Mouse (Mus musculus) lung, postnatal 0 days (tissue): Measurements from ENCODE around the gene Cdh5. TPM values are rescaled to one million over a fixed set of nuclear protein-coding genes. Genes with fewer than 3 reads are reported as not detected.
"Not testable (repeated sequence)": the region's sequence is repeated elsewhere in the genome, so short reads cannot be mapped to it uniquely, and the experiment has no call there.

ENCODE experiments used
- ATAC-seq: fragments of 200-750 bp; cut with Nextera tagmentation; 2 replicates; pipeline ENCODE4 v1.8.0; 2017; ENCODE audit warnings: moderate library complexity
- DNase-seq: peaks from one replicate; pipeline ENCODE4 v3.0.0-alpha.2; 2016; ENCODE audit warnings: low spot score
- H3K27ac ChIP-seq: fragments of 300-500 bp; sonication (generic); 2 replicates; pipeline ENCODE4 v1.5.1; 2014; ENCODE audit warnings: antibody characterized with exemption, mild to moderate bottlenecking, low read length, mixed read lengths
- H3K27me3 ChIP-seq: fragments of 300-500 bp; sonication (generic); replicated peaks from 2 replicates; pipeline ENCODE4 v1.6.1; 2014; ENCODE audit warnings: low read length, mixed read lengths; ENCODE audit not compliant: insufficient read depth
- H3K36me3 ChIP-seq: fragments of 300-500 bp; sonication (generic); 2 replicates; pipeline ENCODE4 v1.6.1; 2014; ENCODE audit warnings: low read length, mixed read lengths; ENCODE audit not compliant: insufficient read depth
- H3K4me1 ChIP-seq: fragments of 300-500 bp; sonication (generic); 2 replicates; pipeline ENCODE4 v1.6.1; 2014; ENCODE audit warnings: antibody characterized with exemption, low read depth, low read length, mixed read lengths; ENCODE audit not compliant: insufficient read depth
- H3K4me2 ChIP-seq: fragments of 300-500 bp; sonication (generic); replicated peaks from 2 replicates; pipeline ENCODE4 v1.6.1; 2014; ENCODE audit warnings: low read depth, mild to moderate bottlenecking, low read length, moderate library complexity, mixed read lengths
- H3K4me3 ChIP-seq: fragments of 300-500 bp; sonication (generic); 2 replicates; pipeline ENCODE4 v1.5.1; 2014; ENCODE audit warnings: low read depth, low read length
- H3K9ac ChIP-seq: fragments of 300-500 bp; sonication (generic); replicated peaks from 2 replicates; pipeline ENCODE4 v1.6.1; 2014; ENCODE audit warnings: low read depth, mild to moderate bottlenecking
- H3K9me3 ChIP-seq: fragments of 300-500 bp; sonication (generic); 2 replicates; pipeline ENCODE4 v1.6.1; 2016; ENCODE audit warnings: low read length, mixed read lengths
- CTCF ChIP-seq: IDR thresholded peaks from 2 replicates; pipeline ENCODE4 v1.5.1; 2016; ENCODE audit warnings: antibody characterized with exemption, mild to moderate bottlenecking
- EP300 ChIP-seq: IDR thresholded peaks from 2 replicates; pipeline ENCODE4 v1.6.1; 2016; ENCODE audit warnings: antibody characterized with exemption, mild to moderate bottlenecking, control low read depth
- WGBS: fragments of 180-500 bp; shearing (Covaris S2); extraction: QIAGEN DNeasy Blood & Tissue Kit; methylation state at CpG from one replicate; pipeline ENCODE4 v1.1.7; 2014; 5-methylcytosine and 5-hydroxymethylcytosine counted together
- polyA plus RNA-seq: library from polyadenylated mRNA; unstranded; fragments of >200 nt; fragmentation: Nextera tagmentation; extraction: Ambion mirVana; gene quantifications from 2 replicates; pipeline ENCODE4 v1.2.1, GENCODE M21; 2015

Gene Cdh5
- polyA plus RNA-seq, 1 experiment from 2014 or later = 99.0 TPM

GRCm38 (mm10) chr8:104065906-104066518, 35.4 kb upstream of the Cdh5 start:
- H3K36me3 ChIP-seq = no peaks in the 10 kb centered on the region
- H3K9ac ChIP-seq = no peak overlapping the region
- DNase-seq (no peak), ATAC-seq (no peak)
- no peaks in the 10 kb centered on the region for H3K27me3 ChIP-seq
- H3K4me3 ChIP-seq = no peak overlapping the region
- no peaks in the 10 kb centered on the region for H3K4me1 ChIP-seq
- no peak for TF ChIP-seq CTCF
- H3K27ac ChIP-seq = no peak overlapping the region
- H3K9me3 ChIP-seq = no peaks in the 10 kb centered on the region
- 85% methylated on average over 9 of the region's 9 CpGs for WGBS
- no peak overlapping the region for H3K4me2 ChIP-seq

GRCm38 (mm10) chr8:104067390-104067925, 34.0 kb upstream of the Cdh5 start:
- no peaks in the 10 kb centered on the region for H3K36me3 ChIP-seq
- no peaks in the 10 kb centered on the region for H3K27me3 ChIP-seq
- WGBS = 74% methylated on average over 12 of the region's 12 CpGs
- no peak overlapping the region for H3K4me2 ChIP-seq
- no peak for TF ChIP-seq EP300
- TF ChIP-seq CTCF = no peak
- no peaks in the 10 kb centered on the region for H3K4me1 ChIP-seq
- no peak overlapping the region for H3K27ac ChIP-seq
- no peak overlapping the region for H3K4me3 ChIP-seq
- no peak overlapping the region for H3K9ac ChIP-seq
- H3K9me3 ChIP-seq = no peaks in the 10 kb centered on the region
- ATAC-seq = no peak
- DNase-seq = no peak

GRCm38 (mm10) chr8:104068421-104069035, 32.9 kb upstream of the Cdh5 start:
- no peak for ATAC-seq
- WGBS = 68% methylated on average over 15 of the region's 15 CpGs
- Histone ChIP-seq H3K36me3 (no peaks in the 10 kb centered on the region), H3K4me3 (no peak overlapping the region), H3K9me3 (no peaks in the 10 kb centered on the region), H3K4me1 (no peaks in the 10 kb centered on the region), H3K9ac (no peak overlapping the region), H3K4me2 (no peak overlapping the region), H3K27ac (no peak overlapping the region), H3K27me3 (no peaks in the 10 kb centered on the region)
- no peak for DNase-seq
- TF ChIP-seq CTCF (no peak), EP300 (no peak)

GRCm38 (mm10) chr8:104070201-104070865, 31.1 kb upstream of the Cdh5 start:
- not testable (repeated sequence) for H3K9ac ChIP-seq, H3K4me2 ChIP-seq, H3K4me3 ChIP-seq, H3K36me3 ChIP-seq, ATAC-seq, H3K27ac ChIP-seq, DNase-seq, H3K27me3 ChIP-seq, H3K9me3 ChIP-seq, H3K4me1 ChIP-seq
- WGBS = 66% methylated on average over 8 of the region's 9 CpGs

GRCm38 (mm10) chr8:104070949-104071348, 30.5 kb upstream of the Cdh5 start:
- Histone ChIP-seq H3K27ac (no peak overlapping the region), H3K36me3 (no peaks in the 10 kb centered on the region), H3K4me2 (no peak overlapping the region), H3K4me1 (no peaks in the 10 kb centered on the region; the same call in 1 of the 2 replicates), H3K9ac (no peak overlapping the region), H3K4me3 (no peak overlapping the region), H3K9me3 (no peaks in the 10 kb centered on the region), H3K27me3 (no peaks in the 10 kb centered on the region)
- TF ChIP-seq CTCF = no peak
- TF ChIP-seq EP300 = no peak
- WGBS = 69% methylated on average over 10 of the region's 10 CpGs
- no peak for ATAC-seq
- no peak for DNase-seq

- H3K27me3 ChIP-seq = no peaks in the 10 kb centered on the region
- H3K9me3 ChIP-seq = no peaks in the 10 kb centered on the region
- no peak for TF ChIP-seq EP300
- no peaks in the 10 kb centered on the region for H3K36me3 ChIP-seq
- H3K4me2 ChIP-seq = no peak overlapping the region
- ATAC-seq (no peak), DNase-seq (no peak)
- WGBS = 92% methylated on average over 6 of the region's 6 CpGs
- H3K4me1 ChIP-seq = no peaks in the 10 kb centered on the region; the same call in 1 of the 2 replicates
- no peak overlapping the region for H3K9ac ChIP-seq
- H3K27ac ChIP-seq = no peak overlapping the region
- H3K4me3 ChIP-seq = no peak overlapping the region
Measured at GRCm38 (mm10) chr8:104075079-104075478, 26.3 kb upstream of the Cdh5 start.
